20 mouse cellular contexts compared by ENCODE assay signal in genomic region chr8:107030058-107030457, GRCm38 (mm10). TPM values are rescaled to one million over a fixed set of nuclear protein-coding genes. Genes with fewer than 3 reads are reported as not detected.
DNase-seq lines count a peak whose midpoint lies in the region; ATAC-seq and TF ChIP-seq lines count a peak whose summit lies in the region.
"Had no signal": no experiment of that assay in that cellular context is flagged by ENCODE, and none has a peak within 500 bp of the region (broad histone marks: within the 10 kb centered on the region; RNA-seq: fewer than 3 reads in every experiment).

No protein-coding gene starts in this region.

- H3K4me1 ChIP-seq in lung, postnatal 0 days (ENCODE audit: insufficient read depth, low read depth, low read length): peaks cover 6% of the 10 kb centered on the region; the same call in 1 of the 2 replicates
- H3K4me1 ChIP-seq in liver, embryonic 16.5 days (ENCODE audit: control insufficient read depth, low read depth, low read length): peaks cover 14% of the 10 kb centered on the region
- peaks cover 12% of the 10 kb centered on the region; the same call in 1 of the 2 replicates for H3K4me1 ChIP-seq in stomach, embryonic 14.5 days (ENCODE audit: control insufficient read depth, insufficient read depth, low read length)

- no peak overlapping the region for H3K9ac ChIP-seq in lung, postnatal 0 days (replicated peaks; ENCODE audit: low read depth)
- no peak overlapping the region for H3K9ac ChIP-seq in liver, embryonic 16.5 days (ENCODE audit: low read depth, low read length)
- H3K9ac ChIP-seq in stomach, embryonic 14.5 days (replicated peaks; ENCODE audit: low read depth, low read length): no peak overlapping the region
- H3K9ac ChIP-seq: embryonic facial prominence, embryonic 13.5 days; limb, embryonic 12.5 days; midbrain, embryonic 15.5 days had no signal

- no peaks in the 10 kb centered on the region for H3K27me3 ChIP-seq in lung, postnatal 0 days (replicated peaks; ENCODE audit: insufficient read depth, low read length)
- no peaks in the 10 kb centered on the region for H3K27me3 ChIP-seq in liver, embryonic 16.5 days (ENCODE audit: control insufficient read depth, insufficient read depth, low read depth, low read length)
- no peaks in the 10 kb centered on the region for H3K27me3 ChIP-seq in stomach, embryonic 14.5 days (ENCODE audit: control insufficient read depth, insufficient read depth, low read length)
- H3K27me3 ChIP-seq: embryonic facial prominence, embryonic 13.5 days; limb, embryonic 12.5 days; midbrain, embryonic 15.5 days had no signal

- H3K4me3 ChIP-seq in lung, postnatal 0 days (ENCODE audit: low read depth, low read length): no peak overlapping the region
- H3K4me3 ChIP-seq in liver, embryonic 16.5 days (ENCODE audit: low read depth, low read length): no peak overlapping the region
- H3K4me3 ChIP-seq in stomach, embryonic 14.5 days (ENCODE audit: low read depth, low read length): no peak overlapping the region

- H3K4me2 ChIP-seq in lung, postnatal 0 days (replicated peaks; ENCODE audit: low read depth, low read length): no peak overlapping the region
- H3K4me2 ChIP-seq in liver, embryonic 16.5 days (ENCODE audit: low read depth, low read length): no peak overlapping the region
- H3K4me2 ChIP-seq in stomach, embryonic 14.5 days (replicated peaks; ENCODE audit: low read depth, low read length): no peak overlapping the region

- no peaks in the 10 kb centered on the region for H3K36me3 ChIP-seq in lung, postnatal 0 days (ENCODE audit: insufficient read depth, low read length)
- no peaks in the 10 kb centered on the region for H3K36me3 ChIP-seq in liver, embryonic 16.5 days (ENCODE audit: control insufficient read depth, insufficient read depth)
- H3K36me3 ChIP-seq in stomach, embryonic 14.5 days (ENCODE audit: control insufficient read depth, insufficient read depth, low read length): no peaks in the 10 kb centered on the region
- H3K36me3 ChIP-seq: midbrain, embryonic 15.5 days had no signal

- ATAC-seq in lung, postnatal 0 days: no peak
- no peak for ATAC-seq in liver, embryonic 16.5 days (ENCODE audit: low read depth)
- no peak for ATAC-seq in stomach, embryonic 14.5 days (ENCODE audit: insufficient number of reproducible peaks, insufficient read depth, low FRiP score, low read depth)

- no peak for TF ChIP-seq EP300 in lung, postnatal 0 days (IDR thresholded peaks at IDR 0.05)

- H3K9me3 ChIP-seq in lung, postnatal 0 days (ENCODE audit: low read length): no peaks in the 10 kb centered on the region
- H3K9me3 ChIP-seq in liver, embryonic 16.5 days (replicated peaks; ENCODE audit: control insufficient read depth, low read length): no peaks in the 10 kb centered on the region
- H3K9me3 ChIP-seq in stomach, embryonic 14.5 days (ENCODE audit: control insufficient read depth, low read depth, low read length): no peaks in the 10 kb centered on the region
- H3K9me3 ChIP-seq: embryonic facial prominence, embryonic 13.5 days; limb, embryonic 12.5 days; midbrain, embryonic 15.5 days had no signal

- TF ChIP-seq CTCF in lung, postnatal 0 days (IDR thresholded peaks at IDR 0.05): no peak

- 0 out of 2 replicates have a peak overlapping the region, but pooled peaks have one; percentile 9 for H3K27ac ChIP-seq in lung, postnatal 0 days (ENCODE audit: low read length)
- peak overlapping the region; percentile 48 for H3K27ac ChIP-seq in liver, embryonic 16.5 days (ENCODE audit: low read length)
- 0 out of 2 replicates have a peak overlapping the region, but pooled peaks have one; percentile 15 for H3K27ac ChIP-seq in stomach, embryonic 14.5 days (ENCODE audit: low read length)
- H3K27ac ChIP-seq: embryonic facial prominence, embryonic 13.5 days; heart, adult 2 months; limb, embryonic 12.5 days; midbrain, embryonic 15.5 days had no signal

- DNase-seq in lung, postnatal 0 days (ENCODE audit: low spot score): peak; percentile 35
- no peak for DNase-seq in lung, adult 18-20 months
- peak; percentile 60 for DNase-seq in MEL-GATA-1-ER (ENCODE audit: extremely low read depth, low read depth)
- DNase-seq in urinary bladder, adult 2 months (ENCODE audit: low spot score): no peak
- DNase-seq in urinary bladder, postnatal 36 days (ENCODE audit: low spot score in 2 of 2): no peak
- DNase-seq: adrenal gland, postnatal 14 days; cerebellum, postnatal 14 days; heart, adult 2 months; heart, postnatal 36 days; kidney, postnatal 36 days; lung, postnatal 14 days; right cerebral cortex, adult 18-20 months; thymus, adult 18-20 months had no signal

- WGBS in lung, postnatal 0 days: 56% methylated on average over 5 of the region's 5 CpGs
- 49% methylated on average over 5 of the region's 5 CpGs for WGBS in liver, embryonic 16.5 days (ENCODE audit: insufficient replicate concordance)
- 66% methylated on average over 5 of the region's 5 CpGs for WGBS in stomach, embryonic 14.5 days

RNA-seq across cellular contexts. Expression of gene Vps4a, which starts 1.0 kb away (rescaled TPM):
- polyA plus RNA-seq in lung, postnatal 0 days (2015; fragmentation: Nextera tagmentation; extraction: Ambion mirVana): 59.0 and 59.6 TPM in 2 replicates
- 20.4 and 20.9 TPM in 2 replicates for polyA plus RNA-seq in liver, embryonic 16.5 days (2015; fragmentation: Nextera tagmentation; extraction: Ambion mirVana)
- polyA plus RNA-seq in stomach, embryonic 14.5 days (2014; fragmentation: Nextera tagmentation; extraction: Ambion mirVana): 66.3 and 69.7 TPM in 2 replicates
- 45.1 and 46.6 TPM in 2 replicates for polyA plus RNA-seq in urinary bladder, adult 2 months (2012; rRNA removed)

RNA-seq across cellular contexts. Expression of gene Pdf, which starts 18.4 kb away (rescaled TPM):
- 26.7 and 27.3 TPM in 2 replicates for polyA plus RNA-seq in lung, postnatal 0 days (2015; fragmentation: Nextera tagmentation; extraction: Ambion mirVana)
- polyA plus RNA-seq in liver, embryonic 16.5 days (2015; fragmentation: Nextera tagmentation; extraction: Ambion mirVana): 13.5 and 14.7 TPM in 2 replicates
- 38.8 and 40.4 TPM in 2 replicates for polyA plus RNA-seq in stomach, embryonic 14.5 days (2014; fragmentation: Nextera tagmentation; extraction: Ambion mirVana)
- 28.6 and 29.1 TPM in 2 replicates for polyA plus RNA-seq in urinary bladder, adult 2 months (2012; rRNA removed)

RNA-seq across cellular contexts. Expression of gene Cog8, which starts 26.4 kb away (rescaled TPM):
- 24.3 and 25.9 TPM in 2 replicates for polyA plus RNA-seq in lung, postnatal 0 days (2015; fragmentation: Nextera tagmentation; extraction: Ambion mirVana)
- 14.1 and 14.6 TPM in 2 replicates for polyA plus RNA-seq in liver, embryonic 16.5 days (2015; fragmentation: Nextera tagmentation; extraction: Ambion mirVana)
- polyA plus RNA-seq in stomach, embryonic 14.5 days (2014; fragmentation: Nextera tagmentation; extraction: Ambion mirVana): 31.9 and 36.5 TPM in 2 replicates
- polyA plus RNA-seq in urinary bladder, adult 2 months (2012; rRNA removed): 30.6 and 37.2 TPM in 2 replicates

RNA-seq across cellular contexts. Expression of gene Nip7, which starts 26.6 kb away (rescaled TPM):
- 33.5 and 37.3 TPM in 2 replicates for polyA plus RNA-seq in lung, postnatal 0 days (2015; fragmentation: Nextera tagmentation; extraction: Ambion mirVana)
- 25.9 and 34.2 TPM in 2 replicates for polyA plus RNA-seq in liver, embryonic 16.5 days (2015; fragmentation: Nextera tagmentation; extraction: Ambion mirVana)
- 83.9 and 93.6 TPM in 2 replicates for polyA plus RNA-seq in stomach, embryonic 14.5 days (2014; fragmentation: Nextera tagmentation; extraction: Ambion mirVana)
- polyA plus RNA-seq in urinary bladder, adult 2 months (2012; rRNA removed): 40.5 and 50.2 TPM in 2 replicates

RNA-seq across cellular contexts. Expression of gene Tmed6, which starts 35.4 kb away (rescaled TPM):
- 2.3 and 2.4 TPM in 2 replicates for polyA plus RNA-seq in lung, postnatal 0 days (2015; fragmentation: Nextera tagmentation; extraction: Ambion mirVana)
- polyA plus RNA-seq in liver, embryonic 16.5 days (2015; fragmentation: Nextera tagmentation; extraction: Ambion mirVana): 3.9 and 4.2 TPM in 2 replicates
- 12.6 and 22.5 TPM in 2 replicates for polyA plus RNA-seq in stomach, embryonic 14.5 days (2014; fragmentation: Nextera tagmentation; extraction: Ambion mirVana)
- polyA plus RNA-seq in urinary bladder, adult 2 months (2012; rRNA removed): not detected in 2 replicates
- polyA plus RNA-seq: embryonic facial prominence, embryonic 13.5 days; forebrain, embryonic 11.5 days; heart, adult 2 months; limb, embryonic 12.5 days; midbrain, embryonic 15.5 days; neural tube, embryonic 14.5 days had no signal

Comparison
In these comparisons a context has a peak if more than half of its experiments do, and no peak if none do; other contexts are left out.
1. DNase-seq: peak in lung, postnatal 0 days (single experiment) and MEL-GATA-1-ER (single experiment); none in lung, adult 18-20 months (0 of 2), urinary bladder, adult 2 months (single experiment) and urinary bladder, postnatal 36 days (0 of 2).
2. Peak in every context shown above with its lines, with median percentiles within 50 percentile points of each other: H3K27ac ChIP-seq.